Mouse (Mus musculus): ENCODE results near the gene Rpl10-ps3. TPM values are rescaled to one million over a fixed set of nuclear protein-coding genes. Genes with fewer than 3 reads are reported as not detected.
A peak's percentile ranks its signal among the peaks of the same experiment; 100 is the strongest.

Gene Rpl10-ps3
- polyA plus RNA-seq, 1 experiment from 2014 or later: 468 TPM

DNA sequence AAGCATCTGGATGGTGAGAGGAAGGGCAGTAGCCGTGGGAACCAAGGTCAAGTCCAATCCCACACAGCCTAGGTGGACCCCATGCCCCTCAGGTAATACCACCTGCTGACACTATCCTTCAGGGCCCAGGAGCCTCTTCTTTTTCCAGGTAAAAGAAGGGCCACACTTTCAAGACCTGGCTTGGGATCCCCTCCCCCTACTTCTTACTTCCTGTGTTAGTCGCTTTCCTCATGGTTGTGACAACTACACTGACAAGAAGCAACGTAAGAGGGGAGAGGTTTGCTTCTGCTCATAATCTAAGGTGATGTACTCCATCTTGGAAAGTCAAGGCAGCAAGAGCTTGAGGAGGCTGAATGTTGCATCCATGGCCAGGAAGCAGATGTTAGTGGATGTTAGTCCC lies 15.6 kb upstream of the Rpl10-ps3 start:
- no peak overlapping the region for H3K27ac ChIP-seq (replicated peaks; ENCODE audit: low read depth, low read length)
- WGBS: 64% methylated on average over 3 of the region's 3 CpGs

DNA sequence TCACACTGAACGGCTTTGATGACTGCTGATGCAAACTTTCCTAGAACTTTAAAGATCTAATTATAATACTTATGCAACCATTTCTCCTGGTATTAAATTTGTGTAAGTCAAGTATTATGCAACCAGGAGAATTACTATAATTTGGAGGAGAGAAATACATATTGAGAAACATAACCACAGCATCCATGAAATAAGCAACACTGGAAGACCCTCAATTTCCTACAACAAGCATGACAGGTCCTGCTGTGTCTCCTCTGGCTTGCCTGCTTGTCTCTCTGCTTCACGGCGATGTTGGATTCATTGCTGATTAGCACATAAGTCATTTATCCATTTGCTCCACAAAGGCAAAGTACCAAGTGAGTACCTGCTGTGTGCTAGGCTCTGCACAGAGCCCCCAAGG lies 12.6 kb upstream of the Rpl10-ps3 start:
- H3K4me3 ChIP-seq (ENCODE audit: low read depth, low read length): no peak overlapping the region
- H3K4me1 ChIP-seq (ENCODE audit: control insufficient read depth, insufficient read depth, low read length): no peaks in the 10 kb centered on the region
- H3K36me3 ChIP-seq (ENCODE audit: control insufficient read depth, insufficient read depth, low read length): no peaks in the 10 kb centered on the region
- DNase-seq (ENCODE audit: low spot score) (no peak), ATAC-seq (ENCODE audit: low read depth) (no peak)
- H3K27ac ChIP-seq (replicated peaks; ENCODE audit: low read depth, low read length): no peak overlapping the region
- H3K27me3 ChIP-seq (replicated peaks; ENCODE audit: control insufficient read depth, insufficient read depth, low read length): no peaks in the 10 kb centered on the region
- 69% methylated on average over 3 of the region's 3 CpGs for WGBS
- H3K9ac ChIP-seq (ENCODE audit: low read depth, low read length): no peak overlapping the region
- no peak overlapping the region for H3K4me2 ChIP-seq (ENCODE audit: low read depth, low read length)
- H3K9me3 ChIP-seq (ENCODE audit: control insufficient read depth, low read length): no peaks in the 10 kb centered on the region

More for the DNA sequence above, 15.6 kb upstream of the Rpl10-ps3 start:
- no peak overlapping the region for H3K9ac ChIP-seq (ENCODE audit: low read depth, low read length)
- H3K4me3 ChIP-seq (ENCODE audit: low read depth, low read length): no peak overlapping the region
- no peak overlapping the region for H3K4me2 ChIP-seq (ENCODE audit: low read depth, low read length)
- H3K36me3 ChIP-seq (ENCODE audit: control insufficient read depth, insufficient read depth, low read length): no peaks in the 10 kb centered on the region
- DNase-seq (ENCODE audit: low spot score) (no peak), ATAC-seq (ENCODE audit: low read depth) (no peak)
- peaks cover under 1% of the 10 kb centered on the region for H3K4me1 ChIP-seq (ENCODE audit: control insufficient read depth, insufficient read depth, low read length)
- H3K27me3 ChIP-seq (replicated peaks; ENCODE audit: control insufficient read depth, insufficient read depth, low read length): no peaks in the 10 kb centered on the region
- H3K9me3 ChIP-seq (ENCODE audit: control insufficient read depth, low read length): no peaks in the 10 kb centered on the region

GRCm38 (mm10) chr9:50351746-50352145 lies 7.0 kb upstream of the Rpl10-ps3 start:
- Histone ChIP-seq H3K4me1 (ENCODE audit: control insufficient read depth, insufficient read depth, low read length) (no peaks in the 10 kb centered on the region), H3K36me3 (ENCODE audit: control insufficient read depth, insufficient read depth, low read length) (no peaks in the 10 kb centered on the region), H3K27me3 (replicated peaks; ENCODE audit: control insufficient read depth, insufficient read depth, low read length) (no peaks in the 10 kb centered on the region), H3K9ac (ENCODE audit: low read depth, low read length) (no peak overlapping the region), H3K9me3 (ENCODE audit: control insufficient read depth, low read length) (no peaks in the 10 kb centered on the region), H3K4me2 (ENCODE audit: low read depth, low read length) (no peak overlapping the region), H3K4me3 (ENCODE audit: low read depth, low read length) (no peak overlapping the region), H3K27ac (replicated peaks; ENCODE audit: low read depth, low read length) (no peak overlapping the region)
- DNase-seq (ENCODE audit: low spot score): no peak
- no peak for ATAC-seq (ENCODE audit: low read depth)
- 55% methylated on average over 4 of the region's 4 CpGs for WGBS

DNA sequence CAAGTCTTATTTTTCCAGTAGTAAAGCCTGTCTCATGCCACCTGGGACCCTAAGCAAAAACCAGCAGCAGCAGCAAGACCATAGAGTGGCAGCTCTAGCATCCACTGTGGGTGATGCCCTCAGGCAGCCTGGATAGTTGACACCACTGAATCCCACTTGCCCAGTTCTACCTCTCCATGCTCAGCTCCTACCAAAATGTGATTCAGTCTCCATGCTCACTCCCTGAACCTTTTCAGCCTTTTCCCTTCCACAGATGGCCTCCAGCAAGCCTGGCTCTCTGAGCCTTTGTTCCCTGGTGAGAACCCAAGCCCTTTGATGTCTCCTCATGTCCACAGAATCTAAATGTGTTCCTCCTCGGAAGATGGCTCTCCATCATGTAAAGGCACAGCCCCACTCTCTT lies 5.8 kb upstream of the Rpl10-ps3 start:
- Histone ChIP-seq H3K36me3 (ENCODE audit: control insufficient read depth, insufficient read depth, low read length) (no peaks in the 10 kb centered on the region), H3K4me2 (ENCODE audit: low read depth, low read length) (no peak overlapping the region), H3K27me3 (replicated peaks; ENCODE audit: control insufficient read depth, insufficient read depth, low read length) (no peaks in the 10 kb centered on the region), H3K4me1 (ENCODE audit: control insufficient read depth, insufficient read depth, low read length) (no peaks in the 10 kb centered on the region), H3K27ac (replicated peaks; ENCODE audit: low read depth, low read length) (no peak overlapping the region), H3K9ac (ENCODE audit: low read depth, low read length) (no peak overlapping the region), H3K4me3 (ENCODE audit: low read depth, low read length) (no peak overlapping the region), H3K9me3 (ENCODE audit: control insufficient read depth, low read length) (no peaks in the 10 kb centered on the region)
- ATAC-seq (ENCODE audit: low read depth): no peak
- DNase-seq (ENCODE audit: low spot score): no peak
- 57% methylated on average over 1 of the region's 1 CpGs for WGBS

DNA sequence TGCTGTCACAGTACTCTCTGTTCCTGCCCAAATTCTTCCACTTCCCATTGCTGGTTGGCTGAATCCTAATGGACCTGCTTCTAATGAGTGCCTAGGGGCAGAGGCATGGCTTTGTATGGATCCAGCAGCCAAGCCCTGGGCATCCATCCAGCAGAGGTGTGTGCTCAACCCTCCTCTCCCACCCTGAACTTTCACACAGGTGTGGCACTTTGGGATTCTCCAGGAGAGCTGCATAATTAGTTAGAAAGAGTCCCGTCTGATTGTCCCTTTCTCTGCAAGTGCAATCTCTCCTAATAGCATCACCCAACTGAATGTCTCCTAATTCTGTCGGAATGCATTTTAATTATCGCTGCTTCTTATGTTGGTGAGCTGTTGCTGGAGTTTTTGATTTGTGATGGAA lies 4.4 kb upstream of the Rpl10-ps3 start:
- H3K27ac ChIP-seq (replicated peaks; ENCODE audit: low read depth, low read length): no peak overlapping the region
- ATAC-seq (ENCODE audit: low read depth): no peak
- 82% methylated on average over 3 of the region's 3 CpGs for WGBS
- no peaks in the 10 kb centered on the region for H3K9me3 ChIP-seq (ENCODE audit: control insufficient read depth, low read length)
- H3K36me3 ChIP-seq (ENCODE audit: control insufficient read depth, insufficient read depth, low read length): no peaks in the 10 kb centered on the region
- H3K27me3 ChIP-seq (replicated peaks; ENCODE audit: control insufficient read depth, insufficient read depth, low read length): no peaks in the 10 kb centered on the region
- DNase-seq (ENCODE audit: low spot score): no peak
- no peak overlapping the region for H3K4me2 ChIP-seq (ENCODE audit: low read depth, low read length)
- no peak overlapping the region for H3K4me3 ChIP-seq (ENCODE audit: low read depth, low read length)
- H3K4me1 ChIP-seq (ENCODE audit: control insufficient read depth, insufficient read depth, low read length): no peaks in the 10 kb centered on the region
- H3K9ac ChIP-seq (ENCODE audit: low read depth, low read length): no peak overlapping the region

GRCm38 (mm10) chr9:50348256-50348655 lies 3.5 kb upstream of the Rpl10-ps3 start:
- no peaks in the 10 kb centered on the region for H3K4me1 ChIP-seq (ENCODE audit: control insufficient read depth, insufficient read depth, low read length)
- ATAC-seq (ENCODE audit: low read depth): no peak
- H3K9ac ChIP-seq (ENCODE audit: low read depth, low read length): no peak overlapping the region
- WGBS: 81% methylated on average over 10 of the region's 10 CpGs
- no peaks in the 10 kb centered on the region for H3K9me3 ChIP-seq (ENCODE audit: control insufficient read depth, low read length)
- H3K27me3 ChIP-seq (replicated peaks; ENCODE audit: control insufficient read depth, insufficient read depth, low read length): no peaks in the 10 kb centered on the region
- H3K4me2 ChIP-seq (ENCODE audit: low read depth, low read length): no peak overlapping the region
- no peak for DNase-seq (ENCODE audit: low spot score)
- H3K27ac ChIP-seq (replicated peaks; ENCODE audit: low read depth, low read length): no peak overlapping the region
- H3K4me3 ChIP-seq (ENCODE audit: low read depth, low read length): no peak overlapping the region
- no peaks in the 10 kb centered on the region for H3K36me3 ChIP-seq (ENCODE audit: control insufficient read depth, insufficient read depth, low read length)

DNA sequence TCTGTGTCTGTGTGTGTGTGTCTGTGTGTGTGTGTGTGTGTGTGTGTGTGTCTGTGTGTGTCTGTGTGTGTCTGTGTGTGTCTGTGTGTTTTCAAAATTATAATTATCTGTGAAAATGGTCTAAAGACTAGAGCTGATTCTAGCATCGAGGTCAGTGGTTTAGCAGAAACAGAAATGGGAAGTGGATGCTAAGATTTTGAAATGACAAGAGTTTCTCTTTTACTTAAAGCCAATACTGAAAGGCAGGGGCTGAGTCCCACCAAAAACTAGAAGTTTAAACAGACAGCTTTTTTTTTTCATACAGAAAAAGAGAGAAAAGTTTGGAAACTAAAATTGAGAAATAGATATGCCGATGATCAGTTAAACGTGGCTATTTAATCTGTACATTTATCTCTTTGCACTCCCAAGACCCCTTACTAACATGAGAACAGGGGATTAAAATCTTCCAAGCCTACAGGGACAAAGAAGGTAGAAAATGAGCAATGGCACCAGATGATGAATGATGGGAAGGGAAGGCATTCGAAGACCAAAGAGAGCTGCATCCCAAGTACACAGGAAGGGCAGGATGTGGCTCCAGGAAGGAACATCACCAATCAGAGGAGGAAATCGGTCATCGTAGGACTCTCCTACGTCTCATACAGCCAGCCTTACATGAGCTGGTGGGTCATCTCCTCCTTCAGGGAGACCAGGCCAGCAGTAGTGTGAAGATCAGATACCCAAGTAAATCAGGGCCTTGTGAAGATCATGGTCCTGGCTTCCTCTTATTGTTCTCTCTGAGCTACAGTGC lies 9.0 kb downstream of the Rpl10-ps3 start:
- no peak for DNase-seq (ENCODE audit: low spot score)
- WGBS: 75% methylated on average over 7 of the region's 7 CpGs

DNA sequence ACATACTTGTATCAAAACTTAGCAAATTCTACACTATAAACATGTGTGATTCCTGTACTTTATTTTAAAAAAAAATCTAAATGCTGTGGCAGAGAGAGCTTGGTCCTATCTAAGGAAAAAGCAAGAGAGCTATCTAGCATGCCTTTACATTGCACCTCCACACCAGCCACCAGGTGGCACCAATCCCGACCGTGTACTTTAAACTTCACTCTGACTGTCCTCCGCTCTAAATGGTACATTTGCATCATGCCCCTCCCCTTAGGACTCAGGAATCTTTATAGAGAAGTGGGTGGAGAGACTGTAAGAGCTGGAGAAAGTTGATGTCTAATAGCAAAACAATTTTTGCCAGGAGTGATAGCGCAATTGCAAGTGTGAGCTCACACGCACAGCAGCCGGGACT lies 11.4 kb downstream of the Rpl10-ps3 start:
- Histone ChIP-seq H3K27ac (replicated peaks; ENCODE audit: low read depth, low read length) (no peak overlapping the region), H3K36me3 (ENCODE audit: control insufficient read depth, insufficient read depth, low read length) (no peaks in the 10 kb centered on the region), H3K9ac (ENCODE audit: low read depth, low read length) (no peak overlapping the region), H3K9me3 (ENCODE audit: control insufficient read depth, low read length) (no peaks in the 10 kb centered on the region), H3K4me2 (ENCODE audit: low read depth, low read length) (peak overlapping the region; percentile 33), H3K4me1 (ENCODE audit: control insufficient read depth, insufficient read depth, low read length) (no peaks in the 10 kb centered on the region), H3K27me3 (replicated peaks; ENCODE audit: control insufficient read depth, insufficient read depth, low read length) (no peaks in the 10 kb centered on the region), H3K4me3 (ENCODE audit: low read depth, low read length) (no peak overlapping the region)
- WGBS: 37% methylated on average over 6 of the region's 6 CpGs
- DNase-seq (ENCODE audit: low spot score) (peak; percentile 80), ATAC-seq (ENCODE audit: low read depth) (0 out of 2 replicates have a peak, but pooled peaks have one; percentile 57)

More for the DNA sequence above, 9.0 kb downstream of the Rpl10-ps3 start:
- no peak for ATAC-seq (ENCODE audit: low read depth)
- no peaks in the 10 kb centered on the region for H3K27me3 ChIP-seq (replicated peaks; ENCODE audit: control insufficient read depth, insufficient read depth, low read length)
- no peak overlapping the region for H3K4me3 ChIP-seq (ENCODE audit: low read depth, low read length)
- no peak overlapping the region for H3K9ac ChIP-seq (ENCODE audit: low read depth, low read length)
- H3K4me2 ChIP-seq (ENCODE audit: low read depth, low read length): no peak overlapping the region
- H3K27ac ChIP-seq (replicated peaks; ENCODE audit: low read depth, low read length): no peak overlapping the region
- 0 out of 2 replicates have a peak, but pooled peaks cover 3% of the 10 kb centered on the region for H3K9me3 ChIP-seq (ENCODE audit: control insufficient read depth, low read length)
- no peaks in the 10 kb centered on the region for H3K4me1 ChIP-seq (ENCODE audit: control insufficient read depth, insufficient read depth, low read length)
- no peaks in the 10 kb centered on the region for H3K36me3 ChIP-seq (ENCODE audit: control insufficient read depth, insufficient read depth, low read length)
